Mouse (Mus musculus): ENCODE measurements around the gene Phf21b. TPM values are rescaled to one million over a fixed set of nuclear protein-coding genes. Genes with fewer than 3 reads are reported as not detected.
"Not testable (repeated sequence)": the region's sequence is repeated elsewhere in the genome, so short reads cannot be mapped to it uniquely, and the experiment has no call there.

Phf21b gene
- polyA plus RNA-seq, 1 experiment: not detected

- TF ChIP-seq POLR2A (IDR thresholded peaks at IDR 0.05; ENCODE audit: borderline replicate concordance, low read depth, low read length): no peak
- TF ChIP-seq CTCF (IDR thresholded peaks at IDR 0.05; ENCODE audit: low read depth, low read length): no peak
- Histone ChIP-seq H3K4me3 (ENCODE audit: insufficient read depth, low read length) (no peak overlapping the region), H3K27ac (ENCODE audit: insufficient read depth, low read depth, low read length) (no peak overlapping the region), H3K4me1 (ENCODE audit: control insufficient read depth, insufficient read depth, low read length) (no peaks in the 10 kb centered on the region)
Measured at GRCm38 (mm10) chr15:84793649-84794048, 62.2 kb downstream of the Phf21b start.

GRCm38 (mm10) chr15:84787161-84787560, 68.7 kb downstream of the Phf21b start:
- no peaks in the 10 kb centered on the region for H3K4me1 ChIP-seq (ENCODE audit: control insufficient read depth, insufficient read depth, low read length)
- no peak overlapping the region for H3K4me3 ChIP-seq (ENCODE audit: insufficient read depth, low read length)
- TF ChIP-seq POLR2A (IDR thresholded peaks at IDR 0.05; ENCODE audit: borderline replicate concordance, low read depth, low read length) (no peak), CTCF (IDR thresholded peaks at IDR 0.05; ENCODE audit: low read depth, low read length) (no peak)
- H3K27ac ChIP-seq (ENCODE audit: insufficient read depth, low read depth, low read length): no peak overlapping the region

- TF ChIP-seq POLR2A (IDR thresholded peaks at IDR 0.05; ENCODE audit: borderline replicate concordance, low read depth, low read length): no peak
- TF ChIP-seq CTCF (IDR thresholded peaks at IDR 0.05; ENCODE audit: low read depth, low read length): no peak
- H3K4me3 ChIP-seq (ENCODE audit: insufficient read depth, low read length): no peak overlapping the region
- H3K4me1 ChIP-seq (ENCODE audit: control insufficient read depth, insufficient read depth, low read length): peaks cover under 1% of the 10 kb centered on the region; the same call in 1 of the 2 replicates
- H3K27ac ChIP-seq (ENCODE audit: insufficient read depth, low read depth, low read length): no peak overlapping the region
Measured at GRCm38 (mm10) chr15:84784812-84785211, 71.0 kb downstream of the Phf21b start.

DNA sequence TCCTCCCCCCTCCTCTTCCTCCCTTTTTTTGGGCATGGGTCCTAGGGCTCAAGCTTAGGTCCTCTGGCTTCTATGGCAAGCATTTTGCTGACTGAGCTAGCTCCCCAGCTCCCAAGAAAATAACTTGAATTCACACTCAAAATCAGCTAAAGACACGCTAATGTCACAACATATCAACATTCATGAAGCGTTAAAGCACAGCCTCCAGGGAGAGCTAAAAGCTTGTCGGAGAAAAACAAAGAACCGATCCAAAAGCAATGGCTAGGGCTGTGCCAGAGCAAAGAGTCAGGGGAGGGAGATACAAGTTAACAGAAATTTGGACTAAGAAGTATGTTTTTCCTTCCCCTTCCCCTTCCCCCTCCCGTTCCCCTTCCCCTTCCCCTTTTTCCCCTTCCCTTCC, 77.3 kb downstream of the Phf21b start:
- peak overlapping the region; percentile 71 for H3K27ac ChIP-seq (ENCODE audit: insufficient read depth, low read depth, low read length)
- peaks cover 20% of the 10 kb centered on the region for H3K4me1 ChIP-seq (ENCODE audit: control insufficient read depth, insufficient read depth, low read length)
- no peak overlapping the region for H3K4me3 ChIP-seq (ENCODE audit: insufficient read depth, low read length)
- no peak for TF ChIP-seq POLR2A (IDR thresholded peaks at IDR 0.05; ENCODE audit: borderline replicate concordance, low read depth, low read length)
- no peak for TF ChIP-seq CTCF (IDR thresholded peaks at IDR 0.05; ENCODE audit: low read depth, low read length)

- peaks cover 42% of the 10 kb centered on the region for H3K4me1 ChIP-seq (ENCODE audit: control insufficient read depth, insufficient read depth, low read length)
- no peak for TF ChIP-seq POLR2A (IDR thresholded peaks at IDR 0.05; ENCODE audit: borderline replicate concordance, low read depth, low read length)
- no peak for TF ChIP-seq CTCF (IDR thresholded peaks at IDR 0.05; ENCODE audit: low read depth, low read length)
- H3K4me3 ChIP-seq (ENCODE audit: insufficient read depth, low read length): no peak overlapping the region
- H3K27ac ChIP-seq (ENCODE audit: insufficient read depth, low read depth, low read length): no peak overlapping the region
Measured at GRCm38 (mm10) chr15:84775421-84776174, 80.3 kb downstream of the Phf21b start.

DNA sequence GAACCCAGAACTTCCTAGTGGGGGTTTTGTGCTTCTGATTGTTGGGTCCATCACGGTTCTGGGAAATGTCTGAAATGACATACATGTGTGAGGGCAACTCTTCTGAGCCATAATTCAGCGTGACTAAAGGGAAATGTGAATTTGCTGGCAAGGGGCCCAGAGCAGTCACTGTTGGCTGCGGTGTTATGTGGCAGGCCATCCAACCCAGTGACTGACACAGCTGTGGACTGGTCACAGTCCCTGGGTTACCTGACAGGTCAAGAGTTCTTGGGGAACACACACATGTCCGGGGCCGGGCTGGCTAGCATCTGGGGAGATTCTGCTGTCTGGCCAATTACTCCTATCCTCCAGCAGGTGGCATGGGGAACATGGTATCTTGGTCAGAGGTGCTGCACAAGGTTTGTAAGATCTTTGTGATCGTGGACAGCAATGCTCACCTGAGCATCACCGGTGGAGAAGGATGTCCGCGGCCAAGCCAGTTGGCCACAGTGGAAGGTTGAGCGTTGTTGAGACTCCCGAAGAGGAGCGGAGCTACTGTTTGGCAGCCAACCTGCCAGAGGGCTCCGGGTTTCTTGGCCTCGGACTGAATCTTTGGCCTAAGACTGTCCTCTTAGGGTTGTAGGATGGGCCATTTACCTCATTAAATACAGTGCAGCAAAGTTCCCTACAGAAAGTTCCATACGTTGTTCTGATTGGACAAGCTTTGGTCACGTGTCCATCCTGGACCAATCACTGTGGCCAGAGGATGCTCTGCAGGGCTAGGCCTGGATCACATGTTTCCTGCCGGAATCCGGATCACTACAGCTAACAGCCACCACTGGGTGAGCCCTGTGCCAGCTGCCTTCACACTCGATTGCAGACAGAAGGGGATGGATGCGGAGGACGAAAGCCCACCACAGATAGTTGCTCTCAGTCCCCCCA, 83.4 kb downstream of the Phf21b start:
- no peak overlapping the region for H3K4me3 ChIP-seq (ENCODE audit: insufficient read depth, low read length)
- peaks cover 51% of the 10 kb centered on the region for H3K4me1 ChIP-seq (ENCODE audit: control insufficient read depth, insufficient read depth, low read length)
- H3K27ac ChIP-seq (ENCODE audit: insufficient read depth, low read depth, low read length): peak overlapping the region; percentile 51
- TF ChIP-seq POLR2A (IDR thresholded peaks at IDR 0.05; ENCODE audit: borderline replicate concordance, low read depth, low read length): no peak
- TF ChIP-seq CTCF (IDR thresholded peaks at IDR 0.05; ENCODE audit: low read depth, low read length): peak; percentile 37; the same call in 1 of the 2 replicates

DNA sequence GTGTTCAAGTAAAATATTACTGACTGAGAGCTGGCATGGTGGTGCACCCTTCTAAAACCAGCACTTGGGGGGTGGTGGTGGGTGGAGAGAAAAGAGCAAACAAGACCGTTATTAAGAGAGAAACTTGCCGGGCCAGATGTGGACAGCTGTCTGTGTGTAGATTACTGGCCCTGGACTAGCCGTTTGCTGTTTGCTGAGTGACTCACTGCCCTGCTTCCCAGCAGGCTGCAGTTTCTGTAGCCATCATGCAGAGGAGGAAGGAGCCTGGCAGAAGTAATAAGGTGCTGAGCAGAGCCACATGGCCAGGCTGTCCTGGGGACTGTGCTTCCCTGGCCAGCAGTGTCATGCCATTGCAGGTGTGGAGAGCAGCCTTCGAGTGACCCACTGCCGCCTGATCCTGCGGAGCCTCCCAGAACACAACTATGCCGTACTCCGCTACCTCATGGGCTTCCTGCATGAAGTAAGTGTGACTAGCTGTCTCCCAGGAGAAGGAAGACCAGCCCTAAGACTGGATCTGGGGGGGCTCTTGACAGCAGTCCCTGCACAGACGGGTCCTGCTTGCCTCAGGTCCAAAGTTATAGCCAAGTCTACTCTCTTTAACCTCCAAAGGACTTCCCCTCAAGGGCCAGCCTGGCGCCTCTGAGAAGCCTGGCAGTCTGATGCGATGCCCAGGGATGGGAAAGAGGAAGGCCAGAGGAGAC, 86.1 kb downstream of the Phf21b start:
- TF ChIP-seq CTCF (IDR thresholded peaks at IDR 0.05; ENCODE audit: low read depth, low read length) (no peak), POLR2A (IDR thresholded peaks at IDR 0.05; ENCODE audit: borderline replicate concordance, low read depth, low read length) (no peak)
- Histone ChIP-seq H3K4me1 (ENCODE audit: control insufficient read depth, insufficient read depth, low read length) (peaks cover 58% of the 10 kb centered on the region), H3K4me3 (ENCODE audit: insufficient read depth, low read length) (no peak overlapping the region), H3K27ac (ENCODE audit: insufficient read depth, low read depth, low read length) (peak overlapping the region; percentile 54)

DNA sequence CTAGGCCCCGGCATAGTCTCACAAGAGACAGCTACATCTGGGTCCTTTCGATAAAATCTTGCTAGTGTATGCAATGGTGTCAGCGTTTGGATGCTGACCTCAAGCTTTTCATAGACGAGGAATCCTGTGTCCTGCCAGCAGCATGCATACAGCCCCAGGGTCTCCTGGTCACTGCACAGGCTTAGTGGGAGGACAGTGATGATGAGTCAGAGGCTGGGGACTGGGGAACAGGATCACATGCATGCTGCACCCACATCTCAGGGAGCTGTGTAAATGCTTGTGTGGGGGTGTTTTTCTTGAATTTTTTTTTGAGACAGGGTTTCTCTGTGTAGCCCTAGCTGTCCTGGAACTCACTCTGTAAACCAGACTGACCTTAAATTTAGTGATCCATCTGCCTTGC, 87.3 kb downstream of the Phf21b start:
- H3K4me3 ChIP-seq (ENCODE audit: insufficient read depth, low read length): not testable (repeated sequence)
- Histone ChIP-seq H3K4me1 (ENCODE audit: control insufficient read depth, insufficient read depth, low read length) (peaks cover 60% of the 10 kb centered on the region), H3K27ac (ENCODE audit: insufficient read depth, low read depth, low read length) (peak overlapping the region; percentile 39)

- H3K4me3 ChIP-seq (ENCODE audit: insufficient read depth, low read length): no peak overlapping the region
- TF ChIP-seq CTCF (IDR thresholded peaks at IDR 0.05; ENCODE audit: low read depth, low read length): no peak
- TF ChIP-seq POLR2A (IDR thresholded peaks at IDR 0.05; ENCODE audit: borderline replicate concordance, low read depth, low read length): no peak
- H3K4me1 ChIP-seq (ENCODE audit: control insufficient read depth, insufficient read depth, low read length): peaks cover 51% of the 10 kb centered on the region
- no peak overlapping the region for H3K27ac ChIP-seq (ENCODE audit: insufficient read depth, low read depth, low read length)
Measured at GRCm38 (mm10) chr15:84766621-84767020, 89.2 kb downstream of the Phf21b start.

Data from bone marrow macrophage, adult 2 months (primary cell).